In genomic region chr7:118119142-118119541, GRCm38 (mm10) we compare ENCODE assay signal across 11 mouse cellular contexts. TPM values are rescaled to one million over a fixed set of nuclear protein-coding genes. Genes with fewer than 3 reads are reported as not detected.
DNase-seq lines count a peak whose midpoint lies in the region; ATAC-seq lines count a peak whose summit lies in the region.
"Had no signal": no experiment of that assay in that cellular context is flagged by ENCODE, and none has a peak within 500 bp of the region (broad histone marks: within the 10 kb centered on the region; RNA-seq: fewer than 3 reads in every experiment).

No protein-coding gene starts in this region.

- DNase-seq in limb, embryonic 10.5 days (ENCODE audit: low spot score) = no peak
- peak; percentile 72 for DNase-seq in ZHBTc4 (ENCODE audit: low read depth, low spot score)
- peak; percentile 68 for DNase-seq in kidney, postnatal 14 days
- DNase-seq in gastrocnemius, postnatal 14 days = no peak
- no peak for DNase-seq in layer of hippocampus, postnatal 14 days (ENCODE audit: low spot score in 2 of 2)
- no peak for DNase-seq in urinary bladder, postnatal 4 days (ENCODE audit: low spot score in 2 of 2)
- DNase-seq: heart, adult 18-20 months had no signal

- H3K36me3 ChIP-seq in limb, embryonic 12.5 days = peaks cover 62% of the 10 kb centered on the region
- peaks cover 74% of the 10 kb centered on the region for H3K36me3 ChIP-seq in limb, embryonic 10.5 days
- H3K36me3 ChIP-seq in macrophage (ENCODE audit: inconsistent target) = peaks cover 26% of the 10 kb centered on the region; the same call in 1 of the 2 replicates

- 64% methylated on average over 2 of the region's 2 CpGs for WGBS in limb, embryonic 12.5 days
- 75% methylated on average over 2 of the region's 2 CpGs for WGBS in limb, embryonic 10.5 days
- WGBS in macrophage (ENCODE audit: missing documents) = 78% methylated on average over 2 of the region's 2 CpGs

- no peaks in the 10 kb centered on the region for H3K9me3 ChIP-seq in limb, embryonic 12.5 days
- no peaks in the 10 kb centered on the region for H3K9me3 ChIP-seq in limb, embryonic 10.5 days (replicated peaks)
- H3K9me3 ChIP-seq: forebrain, embryonic 15.5 days; hindbrain, embryonic 10.5 days had no signal

- peak overlapping the region; percentile 35; the same call in 1 of the 2 replicates for H3K27ac ChIP-seq in limb, embryonic 12.5 days
- H3K27ac ChIP-seq in limb, embryonic 10.5 days = no peak overlapping the region
- H3K27ac ChIP-seq in macrophage = peak overlapping the region; percentile 9; the same call in 1 of the 2 replicates
- H3K27ac ChIP-seq: forebrain, embryonic 15.5 days; hindbrain, embryonic 10.5 days had no signal

- no peaks in the 10 kb centered on the region for H3K27me3 ChIP-seq in limb, embryonic 12.5 days
- H3K27me3 ChIP-seq in limb, embryonic 10.5 days (ENCODE audit: low read depth, poor library complexity, severe bottlenecking) = no peaks in the 10 kb centered on the region
- H3K27me3 ChIP-seq: forebrain, embryonic 15.5 days had no signal

- peaks cover 7% of the 10 kb centered on the region for H3K4me1 ChIP-seq in limb, embryonic 12.5 days (replicated peaks)
- peaks cover 17% of the 10 kb centered on the region for H3K4me1 ChIP-seq in limb, embryonic 10.5 days

- H3K79me2 ChIP-seq in macrophage (ENCODE audit: inconsistent target) = peaks cover 51% of the 10 kb centered on the region

- intact Hi-C loops in gastrocnemius, postnatal 14 days (cut with DNase I; ENCODE audit: low total_unique reads) = no loop called here

- H3K9ac ChIP-seq in limb, embryonic 12.5 days (replicated peaks) = no peak overlapping the region
- H3K9ac ChIP-seq: forebrain, embryonic 15.5 days had no signal

- no peak overlapping the region for H3K4me3 ChIP-seq in limb, embryonic 12.5 days (replicated peaks)
- H3K4me3 ChIP-seq in limb, embryonic 10.5 days = no peak overlapping the region
- H3K4me3 ChIP-seq in macrophage (ENCODE audit: inconsistent target) = no peak overlapping the region
- H3K4me3 ChIP-seq: forebrain, embryonic 15.5 days; hindbrain, embryonic 10.5 days had no signal

- ATAC-seq in limb, embryonic 12.5 days (ENCODE audit: insufficient number of reproducible peaks, insufficient read depth, low FRiP score, low TSS enrichment, low read depth) = no peak
- ATAC-seq: forebrain, embryonic 15.5 days had no signal

- H3K4me2 ChIP-seq in limb, embryonic 12.5 days = no peak overlapping the region
- H3K4me2 ChIP-seq: forebrain, embryonic 15.5 days had no signal

RNA-seq across cellular contexts. Expression of gene Rps15a, which starts 3.2 kb away (rescaled TPM):
- 724 and 793 TPM in 2 replicates for polyA plus RNA-seq in limb, embryonic 12.5 days (2016; fragmentation: Nextera tagmentation; extraction: Ambion mirVana)
- polyA plus RNA-seq in limb, embryonic 10.5 days (2016; fragmentation: Nextera tagmentation; extraction: Ambion mirVana) = 688 and 731 TPM in 2 replicates
- total RNA-seq in macrophage (2018; cell fraction: chromatin; rRNA removed) = 100 to 1,000 TPM in 1 of 26 experiments, 10 to 100 TPM in 25; 36.0 to 273 (median 53.7) TPM
- total RNA-seq in macrophage (2018; cell fraction: cytosol; rRNA removed) = 100 to 1,000 TPM; 369 to 863 (median 565) TPM
- 10 to 100 TPM; 36.1 to 90.9 (median 63.1) TPM for total RNA-seq in macrophage (2018; cell fraction: nucleus; rRNA removed)
- polyA plus RNA-seq in macrophage (2018) = 605 to 1,612 TPM (median 1,413 TPM) in 3 replicates
- total RNA-seq in gastrocnemius, postnatal 14 days (2021) = 100 to 1,000 TPM; 566 to 601 TPM
- total RNA-seq in layer of hippocampus, postnatal 14 days (2021) = 100 to 1,000 TPM; 360 to 422 TPM

RNA-seq across cellular contexts. Expression of gene Arl6ip1, which starts 10.3 kb away (rescaled TPM):
- polyA plus RNA-seq in limb, embryonic 12.5 days (2016; fragmentation: Nextera tagmentation; extraction: Ambion mirVana) = 420 and 476 TPM in 2 replicates
- polyA plus RNA-seq in limb, embryonic 10.5 days (2016; fragmentation: Nextera tagmentation; extraction: Ambion mirVana) = 375 and 392 TPM in 2 replicates
- 10 to 100 TPM; 20.1 to 75.0 (median 37.9) TPM for total RNA-seq in macrophage (2018; cell fraction: chromatin; rRNA removed)
- 100 to 1,000 TPM; 243 to 394 (median 330) TPM for total RNA-seq in macrophage (2018; cell fraction: cytosol; rRNA removed)
- total RNA-seq in macrophage (2018; cell fraction: nucleus; rRNA removed) = 100 to 1,000 TPM in 25 of 26 experiments, 10 to 100 TPM in 1; 88.2 to 281 (median 172) TPM
- polyA plus RNA-seq in macrophage (2018) = 279 to 355 TPM (median 308 TPM) in 3 replicates
- total RNA-seq in gastrocnemius, postnatal 14 days (2021) = 10 to 100 TPM; 18.1 to 19.1 TPM
- 100 to 1,000 TPM; 255 to 263 TPM for total RNA-seq in layer of hippocampus, postnatal 14 days (2021)

Comparison
In these comparisons a context has a peak if more than half of its experiments do, and no peak if none do; other contexts are left out.
1. DNase-seq: peak in ZHBTc4 (single experiment) and kidney, postnatal 14 days (single experiment); none in limb, embryonic 10.5 days (single experiment), gastrocnemius, postnatal 14 days (single experiment), layer of hippocampus, postnatal 14 days (0 of 2) and urinary bladder, postnatal 4 days (0 of 2).